ENCODE assay signal across 8 mouse cellular contexts in genomic region chr4:132545851-132546250, GRCm38 (mm10). TPM values are rescaled to one million over a fixed set of nuclear protein-coding genes. Genes with fewer than 3 reads are reported as not detected.
DNase-seq lines count a peak whose midpoint lies in the region; ATAC-seq and TF ChIP-seq lines count a peak whose summit lies in the region.

No protein-coding gene starts in this region.

- no peaks in the 10 kb centered on the region for H3K4me1 ChIP-seq in hindbrain, embryonic 11.5 days (replicated peaks; ENCODE audit: control insufficient read depth, insufficient read depth, low read length)
- H3K4me1 ChIP-seq in hindbrain, embryonic 12.5 days = no peaks in the 10 kb centered on the region
- H3K4me1 ChIP-seq in heart, postnatal 0 days (ENCODE audit: control insufficient read depth, insufficient read depth) = no peaks in the 10 kb centered on the region

- H3K27me3 ChIP-seq in hindbrain, embryonic 11.5 days (ENCODE audit: control insufficient read depth, insufficient read depth, low read length) = no peaks in the 10 kb centered on the region
- no peaks in the 10 kb centered on the region for H3K27me3 ChIP-seq in hindbrain, embryonic 12.5 days
- no peaks in the 10 kb centered on the region for H3K27me3 ChIP-seq in heart, postnatal 0 days (ENCODE audit: control insufficient read depth, insufficient read depth, low read length)
- no peaks in the 10 kb centered on the region for H3K27me3 ChIP-seq in splenic B cell, adult 2 months (ENCODE audit: control insufficient read depth, insufficient read depth, low read length, poor library complexity, severe bottlenecking)

- no peak for ATAC-seq in hindbrain, embryonic 11.5 days (ENCODE audit: low FRiP score)
- ATAC-seq in hindbrain, embryonic 12.5 days (ENCODE audit: low FRiP score) = no peak
- peak; percentile 83 for ATAC-seq in common myeloid progenitor, adult 5-6 weeks (replicated peaks; ENCODE audit: low read depth, poor library complexity, severe bottlenecking)
- peak; percentile 73; the same call in 1 of the 2 replicates for ATAC-seq in heart, postnatal 0 days (ENCODE audit: insufficient read depth, low read depth)
- ATAC-seq in megakaryocyte, adult 5-6 weeks (ENCODE audit: poor library complexity, severe bottlenecking) = peak; percentile 86; the same call in 1 of the 2 replicates

- peak; percentile 78 for TF ChIP-seq CTCF in heart, postnatal 0 days (IDR thresholded peaks at IDR 0.05; ENCODE audit: low read depth)

- H3K27ac ChIP-seq in hindbrain, embryonic 11.5 days (ENCODE audit: low read depth, low read length) = no peak overlapping the region
- H3K27ac ChIP-seq in hindbrain, embryonic 12.5 days = no peak overlapping the region
- no peak overlapping the region for H3K27ac ChIP-seq in heart, postnatal 0 days (ENCODE audit: low read depth)

- peaks cover 20% of the 10 kb centered on the region; the same call in 1 of the 2 replicates for H3K36me3 ChIP-seq in hindbrain, embryonic 11.5 days (ENCODE audit: control insufficient read depth, insufficient read depth, low read length)
- H3K36me3 ChIP-seq in hindbrain, embryonic 12.5 days = peaks cover 86% of the 10 kb centered on the region
- peaks cover 83% of the 10 kb centered on the region for H3K36me3 ChIP-seq in heart, postnatal 0 days (replicated peaks; ENCODE audit: control insufficient read depth, insufficient read depth, low read length)
- peaks cover 7% of the 10 kb centered on the region for H3K36me3 ChIP-seq in splenic B cell, adult 2 months (ENCODE audit: control insufficient read depth, insufficient read depth, low read length, poor library complexity, severe bottlenecking)

- H3K9ac ChIP-seq in hindbrain, embryonic 11.5 days (ENCODE audit: low read depth, low read length) = no peak overlapping the region
- no peak overlapping the region for H3K9ac ChIP-seq in hindbrain, embryonic 12.5 days
- no peak overlapping the region for H3K9ac ChIP-seq in heart, postnatal 0 days (replicated peaks; ENCODE audit: low read depth, low read length)

- no peak for TF ChIP-seq EP300 in heart, postnatal 0 days (IDR thresholded peaks at IDR 0.05; ENCODE audit: low read depth)

- no peak overlapping the region for H3K4me2 ChIP-seq in hindbrain, embryonic 11.5 days (replicated peaks; ENCODE audit: low read depth, low read length)
- no peak overlapping the region for H3K4me2 ChIP-seq in hindbrain, embryonic 12.5 days (replicated peaks)
- H3K4me2 ChIP-seq in heart, postnatal 0 days (ENCODE audit: low read depth, low read length) = no peak overlapping the region

- WGBS in hindbrain, embryonic 11.5 days = 52% methylated on average over 8 of the region's 8 CpGs
- 49% methylated on average over 8 of the region's 8 CpGs for WGBS in hindbrain, embryonic 12.5 days
- WGBS in heart, postnatal 0 days = 24% methylated on average over 8 of the region's 8 CpGs

- no peaks in the 10 kb centered on the region for H3K9me3 ChIP-seq in hindbrain, embryonic 11.5 days (ENCODE audit: control insufficient read depth, low read length)
- H3K9me3 ChIP-seq in hindbrain, embryonic 12.5 days (replicated peaks) = no peaks in the 10 kb centered on the region
- H3K9me3 ChIP-seq in heart, postnatal 0 days (replicated peaks; ENCODE audit: control insufficient read depth, low read length) = no peaks in the 10 kb centered on the region

- peak; percentile 79 for DNase-seq in hindbrain, embryonic 11.5 days (ENCODE audit: low spot score)
- peak; percentile 82 for DNase-seq in R1 (ENCODE audit: low read depth, low spot score)
- peak; percentile 73 for DNase-seq in heart, postnatal 0 days (ENCODE audit: low spot score)
- peak; percentile 59 to 66 for DNase-seq in layer of hippocampus, postnatal 10 days (ENCODE audit: low spot score in 2 of 2)
- peak; percentile 89 for DNase-seq in splenic B cell, adult 2 months (ENCODE audit: low read depth, low spot score)

- no peak overlapping the region for H3K4me3 ChIP-seq in hindbrain, embryonic 11.5 days (ENCODE audit: low read depth, low read length)
- H3K4me3 ChIP-seq in hindbrain, embryonic 12.5 days = no peak overlapping the region
- H3K4me3 ChIP-seq in heart, postnatal 0 days (ENCODE audit: low read depth, low read length) = no peak overlapping the region

RNA-seq across cellular contexts. Expression of gene Dnajc8, which starts 10.5 kb away (rescaled TPM):
- polyA plus RNA-seq in hindbrain, embryonic 11.5 days (2014; fragmentation: Nextera tagmentation; extraction: Ambion mirVana) = 194 and 212 TPM in 2 replicates
- polyA plus RNA-seq in hindbrain, embryonic 12.5 days (2016; fragmentation: Nextera tagmentation; extraction: Ambion mirVana) = 159 and 164 TPM in 2 replicates
- total RNA-seq in common myeloid progenitor, adult 5-6 weeks (2017) = 412 and 457 TPM in 2 replicates
- 64.0 and 104 TPM in 2 replicates for total RNA-seq in heart, postnatal 0 days (2014; rRNA removed; ENCODE audit: low replicate concordance)
- 94.1 and 96.2 TPM in 2 replicates for polyA plus RNA-seq in heart, postnatal 0 days (2015; fragmentation: Nextera tagmentation; extraction: Ambion mirVana)
- total RNA-seq in layer of hippocampus, postnatal 10 days (2021) = 10 to 100 TPM; 90.4 to 93.7 TPM
- total RNA-seq in megakaryocyte, adult 5-6 weeks (2015) = 113 and 122 TPM in 2 replicates
- 368 and 380 TPM in 2 replicates for total RNA-seq in megakaryocyte, adult 5-6 weeks (2017)

RNA-seq across cellular contexts. Expression of gene Atpif1, which starts 12.4 kb away (rescaled TPM):
- 1,169 and 1,193 TPM in 2 replicates for polyA plus RNA-seq in hindbrain, embryonic 11.5 days (2014; fragmentation: Nextera tagmentation; extraction: Ambion mirVana)
- polyA plus RNA-seq in hindbrain, embryonic 12.5 days (2016; fragmentation: Nextera tagmentation; extraction: Ambion mirVana) = 1,136 and 1,234 TPM in 2 replicates
- 1,728 and 2,046 TPM in 2 replicates for total RNA-seq in common myeloid progenitor, adult 5-6 weeks (2017)
- 340 and 524 TPM in 2 replicates for total RNA-seq in heart, postnatal 0 days (2014; rRNA removed; ENCODE audit: low replicate concordance)
- polyA plus RNA-seq in heart, postnatal 0 days (2015; fragmentation: Nextera tagmentation; extraction: Ambion mirVana) = 2,178 and 2,289 TPM in 2 replicates
- 100 to 1,000 TPM; 649 to 727 TPM for total RNA-seq in layer of hippocampus, postnatal 10 days (2021)
- 240 and 279 TPM in 2 replicates for total RNA-seq in megakaryocyte, adult 5-6 weeks (2015)
- total RNA-seq in megakaryocyte, adult 5-6 weeks (2017) = 502 and 628 TPM in 2 replicates

RNA-seq across cellular contexts. Expression of gene Ptafr, which starts 18.0 kb away (rescaled TPM):
- polyA plus RNA-seq in hindbrain, embryonic 11.5 days (2014; fragmentation: Nextera tagmentation; extraction: Ambion mirVana) = 0.37 and 0.43 TPM in 2 replicates
- 0.34 and 0.76 TPM in 2 replicates for polyA plus RNA-seq in hindbrain, embryonic 12.5 days (2016; fragmentation: Nextera tagmentation; extraction: Ambion mirVana)
- 2.1 TPM in 2 replicates for total RNA-seq in common myeloid progenitor, adult 5-6 weeks (2017)
- total RNA-seq in heart, postnatal 0 days (2014; rRNA removed; ENCODE audit: low replicate concordance) = 0.08 and 1.5 TPM in 2 replicates
- 0.61 and 0.71 TPM in 2 replicates for polyA plus RNA-seq in heart, postnatal 0 days (2015; fragmentation: Nextera tagmentation; extraction: Ambion mirVana)
- 1 to 10 TPM; 1.0 to 1.3 TPM for total RNA-seq in layer of hippocampus, postnatal 10 days (2021)
- total RNA-seq in megakaryocyte, adult 5-6 weeks (2015) = 19.6 and 20.6 TPM in 2 replicates
- 38.9 and 40.8 TPM in 2 replicates for total RNA-seq in megakaryocyte, adult 5-6 weeks (2017)

RNA-seq across cellular contexts. Expression of gene Sesn2, which starts 35.5 kb away (rescaled TPM):
- 5.8 and 7.4 TPM in 2 replicates for polyA plus RNA-seq in hindbrain, embryonic 11.5 days (2014; fragmentation: Nextera tagmentation; extraction: Ambion mirVana)
- polyA plus RNA-seq in hindbrain, embryonic 12.5 days (2016; fragmentation: Nextera tagmentation; extraction: Ambion mirVana) = 11.1 and 12.1 TPM in 2 replicates
- 1.6 and 3.2 TPM in 2 replicates for total RNA-seq in common myeloid progenitor, adult 5-6 weeks (2017)
- 6.2 and 8.9 TPM in 2 replicates for total RNA-seq in heart, postnatal 0 days (2014; rRNA removed; ENCODE audit: low replicate concordance)
- polyA plus RNA-seq in heart, postnatal 0 days (2015; fragmentation: Nextera tagmentation; extraction: Ambion mirVana) = 5.0 and 5.2 TPM in 2 replicates
- total RNA-seq in layer of hippocampus, postnatal 10 days (2021) = 10 to 100 TPM; 15.3 to 16.1 TPM
- total RNA-seq in megakaryocyte, adult 5-6 weeks (2015) = 7.4 TPM in 2 replicates
- 5.2 and 5.6 TPM in 2 replicates for total RNA-seq in megakaryocyte, adult 5-6 weeks (2017)

Comparison
In these comparisons a context has a peak if more than half of its experiments do, and no peak if none do; other contexts are left out.
1. ATAC-seq: peak in common myeloid progenitor, adult 5-6 weeks (single experiment), heart, postnatal 0 days (single experiment) and megakaryocyte, adult 5-6 weeks (single experiment); none in hindbrain, embryonic 11.5 days (single experiment) and hindbrain, embryonic 12.5 days (single experiment).
2. Peak in every context shown above with its lines, with median percentiles within 50 percentile points of each other: DNase-seq.